Mouse (Mus musculus): ENCODE data around the gene Terb2. TPM values are rescaled to one million over a fixed set of nuclear protein-coding genes. Genes with fewer than 3 reads are reported as not detected.

The Terb2 gene
- polyA plus RNA-seq, 1 experiment from 2014 or later = not detected

- peak; percentile 72; the same call in 1 of the 2 replicates for ATAC-seq (replicated peaks; ENCODE audit: extremely low read depth, insufficient read depth, low FRiP score)
- Histone ChIP-seq H3K4me1 (ENCODE audit: control insufficient read depth, insufficient read depth, low read length) (0 out of 2 replicates have a peak, but pooled peaks cover 2% of the 10 kb centered on the region), H3K9ac (ENCODE audit: low read length) (no peak overlapping the region), H3K4me2 (ENCODE audit: low read depth, low read length) (no peak overlapping the region), H3K36me3 (ENCODE audit: control insufficient read depth, insufficient read depth) (no peaks in the 10 kb centered on the region; the same call in 1 of the 2 replicates), H3K9me3 (replicated peaks; ENCODE audit: control insufficient read depth, low read length) (no peaks in the 10 kb centered on the region), H3K4me3 (ENCODE audit: low read length) (no peak overlapping the region), H3K27ac (ENCODE audit: low read length) (no peak overlapping the region), H3K27me3 (ENCODE audit: control insufficient read depth, insufficient read depth, low read length) (no peaks in the 10 kb centered on the region)
- 1% methylated on average over 3 of the region's 3 CpGs for WGBS
These were observed 57.6 kb downstream of the Terb2 start for GRCm38 (mm10) chr2:122243671-122244131.

GRCm38 (mm10) chr2:122247786-122248185 is 61.7 kb downstream of the Terb2 start:
- WGBS = 73% methylated on average over 10 of the region's 10 CpGs
- no peak overlapping the region for H3K4me2 ChIP-seq (ENCODE audit: low read depth, low read length)
- no peaks in the 10 kb centered on the region for H3K9me3 ChIP-seq (replicated peaks; ENCODE audit: control insufficient read depth, low read length)
- no peak overlapping the region for H3K9ac ChIP-seq (ENCODE audit: low read length)
- peaks cover 4% of the 10 kb centered on the region; the same call in 1 of the 2 replicates for H3K36me3 ChIP-seq (ENCODE audit: control insufficient read depth, insufficient read depth)
- H3K4me1 ChIP-seq (ENCODE audit: control insufficient read depth, insufficient read depth, low read length) = 0 out of 2 replicates have a peak, but pooled peaks cover 2% of the 10 kb centered on the region
- H3K4me3 ChIP-seq (ENCODE audit: low read length) = no peak overlapping the region
- ATAC-seq (replicated peaks; ENCODE audit: extremely low read depth, insufficient read depth, low FRiP score) = no peak
- H3K27me3 ChIP-seq (ENCODE audit: control insufficient read depth, insufficient read depth, low read length) = no peaks in the 10 kb centered on the region
- H3K27ac ChIP-seq (ENCODE audit: low read length) = no peak overlapping the region

- no peak overlapping the region for H3K9ac ChIP-seq (ENCODE audit: low read length)
- H3K27ac ChIP-seq (ENCODE audit: low read length) = no peak overlapping the region
- peaks cover 7% of the 10 kb centered on the region for H3K36me3 ChIP-seq (ENCODE audit: control insufficient read depth, insufficient read depth)
- no peaks in the 10 kb centered on the region for H3K4me1 ChIP-seq (ENCODE audit: control insufficient read depth, insufficient read depth, low read length)
- H3K4me2 ChIP-seq (ENCODE audit: low read depth, low read length) = no peak overlapping the region
- no peaks in the 10 kb centered on the region for H3K27me3 ChIP-seq (ENCODE audit: control insufficient read depth, insufficient read depth, low read length)
- ATAC-seq (replicated peaks; ENCODE audit: extremely low read depth, insufficient read depth, low FRiP score) = no peak
- no peak overlapping the region for H3K4me3 ChIP-seq (ENCODE audit: low read length)
- 94% methylated on average over 5 of the region's 5 CpGs for whole genome bisulfite sequencing
- no peaks in the 10 kb centered on the region for H3K9me3 ChIP-seq (replicated peaks; ENCODE audit: control insufficient read depth, low read length)
These were observed 69.9 kb downstream of the Terb2 start for GRCm38 (mm10) chr2:122255997-122256396.

Other genes starting within 250 kb of the Terb2 start
- gene Ctdspl2, start 230.3 kb upstream of the Terb2 start, polyA plus RNA-seq (2015; fragmentation: Nextera tagmentation; extraction: Ambion mirVana) = 34.3 and 34.6 TPM in 2 replicates
- 0.08 and 0.14 TPM in 2 replicates for gene Mageb3, start 230.2 kb upstream of the Terb2 start, polyA plus RNA-seq (2015; fragmentation: Nextera tagmentation; extraction: Ambion mirVana)
- gene Eif3j1, start 157.7 kb upstream of the Terb2 start, polyA plus RNA-seq (2015; fragmentation: Nextera tagmentation; extraction: Ambion mirVana) = 9.8 and 10.6 TPM in 2 replicates
- 4.5 and 5.1 TPM in 2 replicates for gene Spg11, start 67.9 kb upstream of the Terb2 start, polyA plus RNA-seq (2015; fragmentation: Nextera tagmentation; extraction: Ambion mirVana)
- 233 and 403 TPM in 2 replicates for gene B2m, start 38.6 kb upstream of the Terb2 start, polyA plus RNA-seq (2015; fragmentation: Nextera tagmentation; extraction: Ambion mirVana)
- 0.14 TPM in 1 of 2 replicates, not detected in the other for gene Trim69, start 25.6 kb upstream of the Terb2 start, polyA plus RNA-seq (2015; fragmentation: Nextera tagmentation; extraction: Ambion mirVana)
- gene Patl2, start 83 bp upstream of the Terb2 start, polyA plus RNA-seq (2015; fragmentation: Nextera tagmentation; extraction: Ambion mirVana) = 0.18 TPM in 1 of 2 replicates, not detected in the other
- gene Sord, start 48.5 kb downstream of the Terb2 start, polyA plus RNA-seq (2015; fragmentation: Nextera tagmentation; extraction: Ambion mirVana) = 62.2 and 73.7 TPM in 2 replicates
- 0.05 and 0.11 TPM in 2 replicates for gene Duox2, start 112.2 kb downstream of the Terb2 start, polyA plus RNA-seq (2015; fragmentation: Nextera tagmentation; extraction: Ambion mirVana)
- not detected in 2 replicates for gene Duoxa2, start 112.6 kb downstream of the Terb2 start, polyA plus RNA-seq (2015; fragmentation: Nextera tagmentation; extraction: Ambion mirVana)
- 0.54 and 0.97 TPM in 2 replicates for gene Duoxa1, start 127.5 kb downstream of the Terb2 start, polyA plus RNA-seq (2015; fragmentation: Nextera tagmentation; extraction: Ambion mirVana)
- 0.05 and 0.12 TPM in 2 replicates for gene Duox1, start 129.4 kb downstream of the Terb2 start, polyA plus RNA-seq (2015; fragmentation: Nextera tagmentation; extraction: Ambion mirVana)
- 2.0 TPM in 2 replicates for gene Shf, start 182.9 kb downstream of the Terb2 start, polyA plus RNA-seq (2015; fragmentation: Nextera tagmentation; extraction: Ambion mirVana)
- 2.1 and 2.4 TPM in 2 replicates for gene Slc28a2, start 240.2 kb downstream of the Terb2 start, polyA plus RNA-seq (2015; fragmentation: Nextera tagmentation; extraction: Ambion mirVana)

Data from heart, embryonic 16.5 days (tissue).